Mouse (Mus musculus) MEL-GATA-1-ER (cell line): ENCODE data around the gene Osm.

Experiments used
- DNase-seq: peaks from one replicate; pipeline ENCODE4 v3.0.0-alpha.2; 2012; ENCODE audit warnings: low read depth; ENCODE audit errors: extremely low read depth

Gene Osm

DNA sequence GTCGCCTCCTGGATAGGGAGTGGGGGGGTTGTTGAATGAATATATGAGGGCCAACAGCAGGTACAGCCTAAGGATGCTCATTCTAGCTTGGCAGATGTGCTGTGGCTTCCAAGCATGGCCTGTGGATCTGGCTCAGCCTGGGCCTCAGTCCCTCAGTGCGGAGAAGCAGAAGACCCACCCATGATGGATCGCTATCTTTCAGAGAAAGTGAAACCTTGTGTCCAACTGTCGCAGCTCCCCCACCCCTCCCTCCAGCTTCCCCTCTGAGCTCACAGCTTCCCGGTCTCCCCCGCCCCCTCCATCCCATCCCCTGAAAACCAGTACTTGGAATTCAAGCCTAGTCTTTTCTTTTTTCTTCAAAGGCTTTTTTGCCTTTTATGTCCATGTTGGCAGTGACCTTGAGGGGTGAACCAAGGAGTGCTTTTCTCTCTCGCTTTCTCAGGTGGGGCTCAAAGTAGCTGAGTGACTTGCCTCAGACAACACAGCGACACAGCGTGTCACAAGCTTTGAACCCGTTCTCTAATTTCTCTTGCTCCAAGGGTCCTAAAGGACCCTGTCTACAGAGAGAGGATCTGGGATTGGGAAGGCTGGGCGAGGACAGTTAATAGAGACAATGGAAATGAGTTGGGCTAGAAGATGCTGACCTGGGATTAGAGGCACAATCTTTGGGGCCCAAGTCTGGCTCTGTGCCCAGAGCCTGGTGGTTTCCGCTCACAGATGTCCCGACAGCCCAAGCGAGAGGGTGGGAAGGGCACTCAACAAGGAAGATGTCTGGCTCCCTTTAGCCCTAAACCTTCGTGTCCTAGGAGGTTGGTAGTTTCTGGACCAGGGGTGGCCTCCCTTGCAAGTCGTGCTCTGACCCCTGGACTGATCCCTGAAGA, at the start of gene Osm:
Osm (plus strand) TSS at position 756 of the 881 bp plus-strand sequence.
- DNase-seq = peak; percentile 83

DNA sequence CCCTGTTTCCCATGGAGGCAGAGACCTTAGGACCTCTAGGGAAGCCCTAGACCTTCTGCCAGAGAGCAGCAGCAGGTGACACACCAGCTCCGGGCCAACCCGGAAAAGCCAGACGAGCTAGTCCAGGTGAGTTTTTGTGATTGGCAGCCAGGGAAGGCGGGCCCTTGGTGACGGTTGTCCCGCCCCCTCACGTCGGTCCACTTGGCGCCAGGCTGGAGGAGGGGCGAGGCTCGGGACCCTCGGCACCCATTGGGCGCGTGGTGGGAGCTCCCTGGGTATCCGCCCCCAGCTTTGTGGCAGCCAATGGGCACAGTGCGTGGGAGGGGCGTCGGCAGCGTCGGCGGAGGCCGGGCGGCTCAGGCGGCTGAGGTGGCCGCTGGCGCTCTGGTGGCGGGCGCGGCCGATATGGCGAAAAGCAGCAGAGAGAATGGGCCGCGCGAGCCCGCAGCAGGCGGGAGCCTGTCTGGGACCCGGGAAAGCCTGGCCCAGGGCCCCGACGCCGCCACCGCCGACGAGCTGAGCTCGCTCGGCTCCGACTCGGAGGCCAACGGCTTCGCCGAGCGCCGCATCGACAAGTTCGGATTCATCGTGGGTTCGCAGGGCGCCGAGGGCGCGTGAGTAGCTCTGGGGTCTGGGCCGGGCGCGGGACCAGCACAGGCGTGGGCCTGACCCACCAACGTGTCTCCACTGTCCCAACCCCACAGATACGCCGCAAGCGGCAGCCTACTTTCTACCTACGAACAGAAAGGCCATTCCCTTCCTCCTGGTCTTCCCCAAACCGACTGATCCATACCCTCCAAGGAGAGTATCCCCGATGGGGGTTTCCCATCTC, 49.5 kb upstream of the Osm start, which contains the start of gene Tbc1d10a:
Tbc1d10a (plus strand) TSS at position 304 of the 832 bp plus-strand sequence.
- peak; percentile 82 for DNase-seq

DNA sequence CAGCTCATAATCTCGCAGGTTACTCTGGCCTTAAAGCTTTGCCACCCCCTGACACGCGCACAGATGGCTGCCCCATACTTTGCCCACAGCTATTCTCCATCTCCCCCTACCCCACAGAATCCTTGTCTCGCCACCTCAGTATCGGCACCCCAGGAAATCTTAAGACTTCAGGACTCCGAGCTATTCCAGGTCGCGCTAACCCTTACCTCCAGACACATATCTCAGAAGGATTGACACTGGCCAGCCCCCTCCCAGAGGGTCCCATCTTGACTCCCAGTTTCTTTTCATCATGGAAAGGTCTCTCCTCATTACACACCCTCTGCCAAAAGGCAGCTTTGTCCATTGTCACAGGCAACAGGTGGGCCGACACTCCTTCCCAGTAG, 48.9 kb upstream of the Osm start:
- DNase-seq = no peak

DNA sequence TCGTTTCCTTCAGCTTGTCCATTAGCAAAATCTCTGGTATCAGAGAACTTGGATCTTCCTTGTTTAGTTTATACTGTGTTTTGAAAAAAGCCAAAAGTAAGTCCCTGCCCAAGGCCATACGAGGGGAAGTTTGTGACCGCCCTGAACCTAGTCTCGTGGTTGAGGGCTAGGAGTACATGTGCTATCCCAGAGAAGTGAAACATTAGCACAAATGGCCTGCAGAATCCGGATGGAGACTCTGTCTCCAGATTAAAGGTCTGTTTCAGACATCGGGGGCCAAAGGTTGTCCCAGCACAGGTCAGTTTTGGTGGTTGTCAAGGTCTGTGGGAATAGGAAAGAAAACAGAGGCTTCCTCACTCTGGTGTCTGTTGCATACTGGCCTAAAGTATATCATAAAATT, 47.0 kb upstream of the Osm start:
- DNase-seq = no peak

DNA sequence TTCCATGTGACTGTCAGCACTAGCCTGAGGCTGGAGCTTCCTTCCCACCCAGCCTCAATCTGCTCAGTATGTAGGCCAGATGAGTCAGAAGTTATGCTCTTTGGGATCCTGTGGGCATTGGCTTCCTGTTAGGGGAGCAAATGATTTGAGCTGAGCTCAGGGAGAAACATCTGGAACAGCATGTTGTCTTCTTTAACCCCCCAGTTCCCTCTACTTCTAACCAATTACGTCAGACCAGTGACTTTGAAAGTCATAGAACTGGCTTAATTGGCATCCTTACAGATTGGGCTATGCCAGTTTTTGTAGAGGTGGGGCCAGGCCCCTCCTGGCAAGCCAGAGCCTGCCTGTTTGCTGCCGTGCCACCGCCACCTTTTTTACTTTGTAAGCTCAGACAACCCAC, 45.5 kb upstream of the Osm start:
- DNase-seq = no peak

DNA sequence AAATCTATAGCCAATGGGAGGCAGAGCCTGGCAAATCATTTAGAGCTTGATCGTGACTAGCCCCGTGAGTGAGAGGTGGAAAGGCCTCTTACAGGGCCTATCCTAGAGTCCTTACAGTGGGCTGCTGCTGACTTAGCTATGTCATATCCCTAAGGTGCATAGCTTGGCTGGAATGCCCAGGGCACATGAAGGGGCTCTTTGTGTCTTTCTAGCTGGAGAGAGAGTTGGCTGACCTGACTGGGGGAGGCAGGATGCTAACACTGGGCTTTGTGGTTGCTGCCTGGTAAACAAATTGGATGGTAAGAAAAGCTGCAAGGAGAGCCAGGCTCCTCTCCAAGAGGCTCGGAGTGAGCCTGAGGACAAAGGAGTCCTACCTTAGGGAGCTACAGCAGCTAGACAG, 43.5 kb upstream of the Osm start:
- no peak for DNase-seq

DNA sequence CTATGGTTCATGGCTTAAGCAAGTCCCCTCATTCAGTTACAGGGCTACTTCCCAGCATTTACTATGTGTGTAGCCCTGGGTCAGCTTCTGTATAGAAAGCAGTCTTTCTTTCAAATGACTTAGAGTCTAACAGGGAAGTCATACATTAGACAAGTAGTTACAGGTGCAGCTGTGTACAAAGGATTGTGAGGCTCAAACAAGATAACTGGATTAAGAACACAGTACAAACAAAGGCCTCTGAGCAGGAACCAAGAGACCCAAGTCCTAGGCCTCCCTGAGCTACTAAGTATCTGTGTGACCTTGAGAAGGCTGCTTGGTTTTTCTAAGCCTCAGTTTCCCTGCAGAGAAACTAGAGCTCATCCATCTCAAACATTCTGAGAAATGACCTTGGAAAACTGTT, 42.8 kb upstream of the Osm start:
- no peak for DNase-seq

DNA sequence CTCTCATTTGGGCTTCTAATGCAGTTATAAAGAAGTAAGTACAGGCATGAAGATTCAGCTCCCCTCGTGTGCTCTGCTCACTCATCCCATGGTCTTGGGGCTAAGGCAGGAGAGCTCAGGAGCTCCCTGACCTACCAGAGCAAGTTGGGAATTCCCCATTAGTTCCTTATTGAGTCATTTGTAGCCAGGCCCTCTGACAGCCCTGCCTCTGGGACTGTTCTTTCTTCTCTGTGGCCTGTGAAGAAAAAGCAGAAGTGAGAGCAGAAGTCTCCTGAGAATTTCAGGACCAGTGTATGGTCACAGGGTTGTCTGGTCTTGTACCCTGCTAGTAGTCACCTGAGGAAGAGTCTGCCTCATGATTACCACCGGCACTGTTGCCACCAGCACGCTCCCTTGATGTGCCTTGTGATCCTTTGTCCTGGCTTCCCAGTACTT, 40.6 kb upstream of the Osm start:
- no peak for DNase-seq

DNA sequence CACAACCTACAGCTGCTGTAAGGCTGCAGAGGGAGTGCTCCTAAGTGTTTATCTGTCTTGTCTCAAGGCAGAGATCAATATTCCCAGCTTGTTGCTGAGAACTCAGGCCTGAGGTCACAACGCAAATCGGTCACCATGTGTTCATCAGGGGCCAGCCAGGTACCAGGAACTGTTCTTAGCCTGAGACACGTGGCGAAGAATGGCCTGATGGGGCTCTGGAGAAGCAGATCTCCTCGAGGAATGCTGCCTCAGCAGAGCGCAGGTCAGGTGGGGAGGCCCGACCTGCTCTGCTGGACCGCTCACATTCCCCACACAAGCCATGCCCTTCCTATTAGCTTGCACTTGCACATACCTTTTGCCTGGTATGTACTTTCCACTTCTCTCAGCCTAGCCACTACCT, 39.6 kb upstream of the Osm start:
- no peak for DNase-seq

DNA sequence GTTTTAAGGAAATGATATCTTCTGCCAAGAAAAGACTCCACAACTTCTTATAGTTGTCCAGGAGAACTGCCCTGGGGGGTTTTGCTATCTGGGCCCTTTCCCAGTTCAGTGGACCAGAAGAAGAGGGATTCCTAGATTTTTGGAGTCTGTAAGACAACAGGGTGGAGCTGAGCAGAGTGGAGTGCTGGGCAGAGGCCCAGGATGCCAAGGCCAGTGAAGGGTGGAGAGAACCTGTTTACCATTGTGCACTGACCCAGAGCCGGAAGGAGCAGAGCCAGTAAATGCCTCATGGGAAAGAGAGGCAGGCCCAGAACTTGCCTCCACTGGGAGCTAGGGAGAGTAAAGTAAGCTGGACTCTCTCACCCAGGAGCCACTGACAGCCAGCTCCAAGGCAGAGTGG, 38.5 kb upstream of the Osm start:
- DNase-seq = no peak

DNA sequence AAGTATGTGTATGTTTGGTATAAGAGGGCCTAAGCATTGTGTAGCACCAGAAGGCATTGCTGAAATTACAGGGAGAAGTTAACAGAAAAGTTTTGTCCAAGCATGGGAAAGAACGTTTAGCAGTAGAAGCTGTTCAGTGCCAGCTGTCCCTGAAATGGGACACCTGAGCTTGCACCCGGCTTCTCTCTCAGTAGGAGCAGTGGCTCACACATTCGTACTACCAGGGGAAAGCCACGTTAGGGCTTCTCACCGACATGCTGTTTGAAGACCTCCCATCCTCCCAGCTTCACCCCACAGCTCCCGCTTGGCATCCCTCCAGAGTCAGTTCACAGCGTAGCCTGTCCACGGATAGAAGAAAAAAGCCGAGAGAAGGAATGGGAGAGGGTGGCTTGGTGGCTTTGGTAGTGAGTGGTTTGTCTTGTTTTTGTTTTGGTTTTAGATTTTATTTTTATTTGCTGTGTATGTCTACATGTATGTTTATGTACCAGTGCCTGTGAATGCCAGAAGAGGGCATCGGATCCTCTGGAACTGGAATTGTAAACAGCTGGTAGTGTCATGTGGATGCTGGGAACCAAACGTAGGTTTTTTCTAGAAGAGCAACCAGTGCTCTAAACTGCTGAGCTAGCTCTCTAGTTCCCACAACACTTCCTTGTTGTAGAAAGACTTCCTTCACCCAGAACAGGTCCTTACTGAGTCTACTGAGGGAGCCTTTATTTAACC, 34.1 kb upstream of the Osm start:
- no peak for DNase-seq

DNA sequence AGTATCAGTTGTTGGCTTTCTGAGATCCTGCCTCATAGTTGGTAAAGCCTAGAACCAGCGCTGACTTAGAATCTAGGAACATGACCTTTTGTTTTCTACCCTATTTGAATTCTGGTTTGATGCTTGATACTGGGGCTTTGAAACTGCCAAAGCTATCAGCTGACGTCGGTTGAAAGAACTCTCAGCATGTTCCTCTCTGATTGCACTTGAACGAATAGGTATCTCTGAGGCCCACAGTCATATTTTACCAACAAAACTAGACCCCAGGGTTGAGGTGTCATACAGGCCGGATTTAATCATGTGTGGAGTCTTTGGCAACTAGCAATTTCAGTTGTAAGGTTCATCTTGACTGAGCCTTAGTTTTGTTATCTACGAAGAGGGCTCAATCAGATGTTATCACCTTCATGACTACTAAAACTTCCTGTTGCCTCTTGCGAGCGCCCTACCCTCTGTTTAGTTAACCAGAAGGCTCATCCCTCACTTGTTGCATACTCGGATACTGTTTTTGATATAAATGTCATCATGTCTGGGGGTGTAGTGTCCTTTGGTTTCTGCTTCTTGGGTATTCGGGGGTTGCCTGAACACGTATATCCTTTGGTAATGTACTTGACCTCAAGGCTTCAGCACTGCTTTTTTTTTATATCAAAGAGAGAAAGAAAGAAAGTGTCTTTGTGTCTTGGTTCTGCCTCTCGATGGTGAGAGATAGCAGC, 33.1 kb upstream of the Osm start:
- no peak for DNase-seq

DNA sequence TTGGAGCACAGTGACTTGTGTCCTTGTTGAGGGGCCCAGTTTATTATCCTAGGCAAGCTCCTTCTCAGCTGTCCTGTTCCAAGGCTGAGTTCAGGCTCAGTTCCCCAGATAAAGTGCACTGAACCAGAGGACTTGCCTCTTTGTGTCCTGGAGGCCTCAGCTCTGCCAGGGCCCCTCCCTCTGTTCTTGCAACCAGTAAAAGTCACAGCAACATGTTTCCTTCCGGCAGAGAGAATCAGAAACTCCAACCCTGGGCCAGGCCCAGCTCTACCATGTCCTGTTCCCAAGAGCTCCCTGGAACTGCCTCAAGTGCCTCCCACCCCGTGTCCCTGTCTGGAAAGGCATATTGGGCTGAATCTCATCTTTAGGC, 32.5 kb upstream of the Osm start:
- no peak for DNase-seq

DNA sequence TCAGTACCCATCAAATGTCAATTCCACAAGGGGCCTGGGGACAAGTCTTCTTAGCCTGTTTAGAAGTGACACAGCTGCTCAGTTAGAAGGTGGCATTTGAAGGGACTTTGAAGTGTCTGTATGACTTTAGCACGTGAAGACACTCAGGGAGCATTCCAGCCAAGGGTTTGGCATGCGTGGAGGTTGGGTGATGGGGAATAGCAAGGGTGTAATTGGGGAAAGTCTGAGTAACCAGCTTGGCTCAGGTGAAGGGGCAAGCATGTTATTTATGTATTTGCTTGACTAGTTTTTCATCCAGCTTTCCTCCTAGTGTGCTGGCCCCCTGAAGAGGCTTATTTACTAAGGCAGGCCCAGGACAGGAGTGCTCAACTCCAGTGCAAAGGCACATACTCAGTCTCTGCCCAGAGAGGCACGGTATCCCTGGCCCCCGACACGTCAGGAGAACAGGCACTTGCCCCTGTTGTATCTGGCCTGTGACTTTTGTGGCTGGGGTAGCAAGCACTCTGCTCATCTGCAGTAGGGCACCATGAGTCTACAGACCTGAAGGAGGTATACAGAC, 31.0 kb upstream of the Osm start:
- no peak for DNase-seq

DNA sequence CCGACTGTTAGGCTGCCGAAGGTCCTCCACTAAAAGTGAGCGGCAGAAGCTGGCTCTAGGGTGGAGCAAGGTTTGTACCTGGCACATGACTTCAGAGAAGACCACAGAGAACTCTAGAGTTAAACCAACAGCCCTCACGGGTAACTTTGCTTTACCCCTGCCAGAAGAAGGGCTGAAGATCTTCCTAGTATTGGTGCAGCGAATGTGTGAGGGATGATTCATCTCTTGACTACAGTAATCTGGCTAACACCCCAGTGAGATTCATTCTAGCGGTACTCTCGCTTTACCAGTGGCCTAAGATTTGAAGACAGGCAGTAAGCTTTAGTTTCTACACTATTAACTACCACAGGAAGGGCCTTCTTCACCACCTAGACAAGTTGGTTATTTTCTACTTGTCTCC, 30.3 kb upstream of the Osm start:
- DNase-seq = no peak

DNA sequence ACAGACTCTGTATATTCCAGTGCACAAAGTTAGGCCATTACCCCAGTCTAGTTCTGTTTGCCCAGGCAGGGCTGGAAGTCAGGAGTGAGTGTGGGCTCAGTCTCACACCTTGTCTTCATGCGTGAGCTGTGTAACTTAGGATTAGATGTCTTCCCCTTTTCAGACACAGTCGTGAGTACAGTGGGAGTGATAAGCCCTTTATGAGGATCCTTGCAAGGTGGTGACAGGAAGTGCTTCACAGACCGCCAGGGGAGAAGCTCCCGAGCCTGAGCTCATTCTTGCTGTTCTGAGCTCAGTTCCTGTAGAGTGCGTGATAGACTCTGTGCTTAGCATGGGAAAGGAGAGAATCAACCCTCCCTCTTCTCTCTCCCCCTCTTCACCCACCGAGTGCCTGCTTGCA, 29.7 kb upstream of the Osm start:
- peak; percentile 83 for DNase-seq

DNA sequence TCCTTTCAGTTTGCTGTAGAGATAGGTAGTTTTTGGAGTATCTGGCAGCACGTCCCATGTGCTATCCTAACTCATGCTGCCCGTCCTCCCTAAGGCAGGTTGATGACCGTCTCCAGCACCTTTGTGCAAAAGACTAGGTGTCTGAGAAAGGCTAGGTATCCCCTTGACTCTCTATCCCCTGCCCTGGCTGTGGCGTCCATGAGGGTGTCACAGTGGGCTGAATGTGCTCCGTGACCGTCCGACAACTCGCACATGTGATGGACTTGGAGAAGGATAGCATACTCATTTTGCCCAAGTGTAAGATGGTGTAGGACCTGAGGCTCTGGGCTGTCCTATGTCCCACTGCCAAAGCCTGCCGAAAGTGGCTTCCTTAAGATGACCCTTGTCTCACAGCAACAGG, 28.6 kb upstream of the Osm start:
- DNase-seq = no peak

DNA sequence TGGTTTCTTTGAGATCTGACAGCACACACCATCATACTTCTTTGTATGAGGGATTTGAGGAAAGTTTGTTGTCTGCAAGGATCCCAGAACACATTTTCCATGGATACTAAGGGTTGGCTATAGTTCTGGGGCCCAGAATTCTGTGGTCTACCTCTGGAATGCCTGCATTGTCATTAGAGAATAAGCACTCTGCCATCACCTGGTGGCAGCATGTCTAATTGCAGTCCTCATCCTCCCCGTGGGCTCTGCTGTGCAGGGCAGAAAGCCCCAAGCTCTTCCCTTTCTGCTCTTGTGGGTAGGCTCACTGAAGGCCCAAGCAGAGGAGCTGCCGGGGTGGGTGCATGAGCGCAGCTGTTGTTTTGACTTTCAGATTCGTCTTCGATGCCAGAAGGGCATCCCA, 26.7 kb upstream of the Osm start:
- no peak for DNase-seq

DNA sequence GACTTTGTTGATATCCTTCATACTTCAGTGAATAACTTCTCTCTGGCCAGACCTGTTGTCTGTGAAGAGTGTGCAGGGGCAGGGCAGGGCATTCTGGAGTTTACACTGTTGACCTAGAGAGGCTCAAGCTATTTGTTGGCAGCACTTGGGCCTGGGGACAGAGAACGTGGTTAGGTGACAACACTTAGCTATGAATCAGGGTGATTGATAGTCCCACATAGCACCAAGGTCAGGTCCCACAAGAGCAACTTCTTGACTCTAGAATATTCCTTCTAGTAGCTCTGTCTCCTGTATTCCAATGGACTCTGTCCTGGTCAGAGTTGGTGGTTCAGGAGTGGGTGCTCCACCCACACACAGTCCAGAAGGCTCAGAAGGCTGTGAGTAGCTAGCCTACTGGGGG, 25.4 kb upstream of the Osm start:
- no peak for DNase-seq

DNA sequence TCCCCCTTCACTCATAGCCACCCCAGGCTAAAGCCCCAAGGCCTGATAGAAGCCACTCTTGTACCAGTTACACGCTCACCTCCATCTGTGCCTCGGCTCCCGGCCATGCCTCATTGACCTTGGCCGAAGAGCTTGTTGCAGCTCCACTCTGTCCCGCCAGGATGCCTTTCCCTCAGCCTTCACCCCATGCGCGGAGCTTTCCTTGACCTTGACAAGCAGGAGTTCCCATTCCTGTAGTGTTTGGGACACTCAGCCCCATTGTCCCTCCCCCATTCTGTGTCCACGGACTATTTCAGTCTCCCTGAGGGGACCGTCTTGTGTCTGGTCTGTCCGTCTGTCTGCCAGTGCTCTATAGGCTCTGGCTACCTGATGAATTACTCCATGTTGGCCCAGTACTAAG, 23.1 kb upstream of the Osm start:
- DNase-seq = no peak

DNA sequence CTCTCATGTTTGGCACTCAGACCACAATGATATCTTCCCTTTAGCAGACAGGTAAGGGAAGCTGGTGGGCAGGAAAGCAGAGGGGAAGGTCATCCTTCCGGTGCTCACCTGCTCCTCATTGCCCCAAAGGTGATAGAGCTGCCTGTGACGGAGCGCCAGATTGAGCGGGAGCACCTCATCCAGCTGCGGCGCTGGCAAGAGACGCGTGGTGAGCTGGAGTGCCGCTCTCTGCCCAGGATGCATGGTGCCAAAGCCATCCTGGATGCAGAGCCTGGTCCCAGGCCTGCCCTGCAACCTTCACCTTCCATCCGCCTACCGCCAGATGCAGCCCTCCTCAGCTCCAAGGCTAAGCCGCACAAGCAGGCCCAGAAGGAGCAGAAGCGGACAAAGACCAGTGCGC, 21.6 kb upstream of the Osm start:
- DNase-seq = no peak
